Mouse (Mus musculus) thymus, postnatal 25 days (tissue): ENCODE measurements around the gene Dars2.
A peak's percentile ranks its signal among the peaks of the same experiment; 100 is the strongest.
"Not testable (repeated sequence)": the region's sequence is repeated elsewhere in the genome, so short reads cannot be mapped to it uniquely, and the experiment has no call there.

Source experiments
- DNase-seq: peaks from one replicate; pipeline ENCODE4 v3.0.0; 2022

Dars2 gene

GRCm38 (mm10) chr1:161035281-161035785 lies 35.1 kb downstream of the Dars2 start:
- no peak for DNase-seq

- peak; percentile 100 for DNase-seq
Observed at GRCm38 (mm10) chr1:161034435-161035280, 35.8 kb downstream of the Dars2 start, which contains the start of gene Zbtb37. Gene Zbtb37 (minus strand): TSS chr1:161034849.

- no peak for DNase-seq
Observed at GRCm38 (mm10) chr1:161033856-161034434, 36.5 kb downstream of the Dars2 start.

- DNase-seq = no peak
Observed at GRCm38 (mm10) chr1:161032345-161032744, 38.1 kb downstream of the Dars2 start.

GRCm38 (mm10) chr1:161031881-161032280 lies 38.6 kb downstream of the Dars2 start:
- DNase-seq = no peak

- no peak for DNase-seq
Observed at GRCm38 (mm10) chr1:161030058-161030457, 40.4 kb downstream of the Dars2 start.

- DNase-seq = not testable (repeated sequence)
Observed at GRCm38 (mm10) chr1:161028427-161028826, 42.0 kb downstream of the Dars2 start.

GRCm38 (mm10) chr1:161027196-161027595 lies 43.3 kb downstream of the Dars2 start:
- DNase-seq = no peak

- DNase-seq = no peak
Observed at GRCm38 (mm10) chr1:161025410-161026210, 44.8 kb downstream of the Dars2 start.

- DNase-seq = no peak
Observed at GRCm38 (mm10) chr1:161020051-161020450, 50.4 kb downstream of the Dars2 start.

- no peak for DNase-seq
Observed at GRCm38 (mm10) chr1:161016378-161016777, 54.1 kb downstream of the Dars2 start.

- DNase-seq = no peak
Observed at GRCm38 (mm10) chr1:161010436-161010835, 60.0 kb downstream of the Dars2 start.

- no peak for DNase-seq
Observed at GRCm38 (mm10) chr1:161008038-161008437, 62.4 kb downstream of the Dars2 start.

- DNase-seq = no peak
Observed at GRCm38 (mm10) chr1:161006471-161006870, 64.0 kb downstream of the Dars2 start.

GRCm38 (mm10) chr1:161005526-161005925 lies 64.9 kb downstream of the Dars2 start:
- no peak for DNase-seq

GRCm38 (mm10) chr1:161004942-161005341 lies 65.5 kb downstream of the Dars2 start:
- no peak for DNase-seq

GRCm38 (mm10) chr1:160993851-160994250 lies 76.6 kb downstream of the Dars2 start:
- no peak for DNase-seq
